Mouse (Mus musculus): ENCODE data around the gene Spon1. TPM values are rescaled to one million over a fixed set of nuclear protein-coding genes. Genes with fewer than 3 reads are reported as not detected.

Gene Spon1
- polyA plus RNA-seq, 1 experiment from 2014 or later = 72.9 TPM

GRCm38 (mm10) chr7:113965625-113966024, 199.8 kb downstream of the Spon1 start:
- Histone ChIP-seq H3K4me3 (no peak overlapping the region), H3K27ac (replicated peaks) (no peak overlapping the region), H3K9me3 (no peaks in the 10 kb centered on the region), H3K27me3 (replicated peaks) (no peaks in the 10 kb centered on the region), H3K9ac (no peak overlapping the region), H3K4me1 (peaks cover 25% of the 10 kb centered on the region; the same call in 1 of the 2 replicates), H3K36me3 (no peaks in the 10 kb centered on the region), H3K4me2 (no peak overlapping the region)
- ATAC-seq (ENCODE audit: extremely low read depth, insufficient number of reproducible peaks, low FRiP score, low TSS enrichment) = no peak
- WGBS = 78% methylated on average over 8 of the region's 8 CpGs

DNA sequence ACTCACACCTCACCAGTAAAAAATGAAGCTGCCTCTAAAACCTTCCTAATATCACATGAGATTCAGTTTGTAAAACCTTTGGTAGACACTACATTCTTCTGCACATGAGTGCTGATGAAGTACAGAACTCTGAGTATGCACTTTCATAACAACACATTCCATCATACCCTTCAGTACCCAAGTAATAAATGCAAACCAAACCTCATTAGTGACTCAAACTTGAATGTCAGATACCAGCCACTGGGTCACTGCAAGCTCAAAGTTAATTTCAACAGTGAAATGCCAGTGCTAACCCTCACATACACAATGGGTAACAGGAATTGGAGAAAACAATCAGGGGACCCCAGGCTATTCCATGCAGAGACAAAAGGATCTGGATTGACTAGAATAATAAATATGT, 203.4 kb downstream of the Spon1 start:
- Histone ChIP-seq H3K36me3 (peaks cover 10% of the 10 kb centered on the region), H3K9ac (no peak overlapping the region), H3K9me3 (peaks cover 10% of the 10 kb centered on the region; the same call in 1 of the 2 replicates), H3K27me3 (replicated peaks) (no peaks in the 10 kb centered on the region), H3K4me2 (no peak overlapping the region), H3K4me1 (peaks cover 3% of the 10 kb centered on the region; the same call in 1 of the 2 replicates), H3K4me3 (no peak overlapping the region), H3K27ac (replicated peaks) (no peak overlapping the region)
- no peak for ATAC-seq (ENCODE audit: extremely low read depth, insufficient number of reproducible peaks, low FRiP score, low TSS enrichment)

DNA sequence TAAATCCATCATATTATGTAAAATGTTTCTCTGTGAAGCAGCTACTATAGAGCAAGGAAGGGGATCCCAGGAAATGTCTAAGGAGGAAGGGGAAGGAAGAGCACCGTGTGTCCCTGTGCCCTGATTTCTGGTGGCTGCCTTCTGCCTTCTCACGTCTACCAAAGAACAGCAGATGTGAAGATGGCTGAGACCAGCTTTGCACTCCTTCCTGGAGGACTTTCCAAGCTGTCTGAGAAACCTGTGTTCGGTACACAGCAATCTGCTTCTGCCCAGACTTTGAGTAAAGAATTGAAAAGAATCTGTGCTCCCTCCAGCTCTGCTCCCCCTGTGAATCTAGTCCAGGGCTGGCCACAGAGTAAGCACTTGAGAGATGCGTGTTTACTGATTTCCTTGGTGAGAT, 206.7 kb downstream of the Spon1 start:
- no peak overlapping the region for H3K27ac ChIP-seq (replicated peaks)
- H3K36me3 ChIP-seq = peaks cover 10% of the 10 kb centered on the region
- H3K4me2 ChIP-seq = no peak overlapping the region
- H3K4me1 ChIP-seq = no peaks in the 10 kb centered on the region
- no peak overlapping the region for H3K4me3 ChIP-seq
- H3K9ac ChIP-seq = no peak overlapping the region
- H3K27me3 ChIP-seq (replicated peaks) = no peaks in the 10 kb centered on the region
- no peak for ATAC-seq (ENCODE audit: extremely low read depth, insufficient number of reproducible peaks, low FRiP score, low TSS enrichment)
- 82% methylated on average over 4 of the region's 4 CpGs for WGBS
- peaks cover 10% of the 10 kb centered on the region; the same call in 1 of the 2 replicates for H3K9me3 ChIP-seq

- Histone ChIP-seq H3K36me3 (peaks cover 5% of the 10 kb centered on the region), H3K27me3 (replicated peaks) (no peaks in the 10 kb centered on the region), H3K4me3 (no peak overlapping the region), H3K9ac (no peak overlapping the region), H3K4me1 (no peaks in the 10 kb centered on the region), H3K27ac (replicated peaks) (no peak overlapping the region), H3K9me3 (0 out of 2 replicates have a peak, but pooled peaks cover 4% of the 10 kb centered on the region), H3K4me2 (no peak overlapping the region)
- no peak for ATAC-seq (ENCODE audit: extremely low read depth, insufficient number of reproducible peaks, low FRiP score, low TSS enrichment)
- WGBS = 83% methylated on average over 10 of the region's 10 CpGs
Observed at GRCm38 (mm10) chr7:113986406-113987134, 220.8 kb downstream of the Spon1 start.

- ATAC-seq (ENCODE audit: extremely low read depth, insufficient number of reproducible peaks, low FRiP score, low TSS enrichment) = no peak
- Histone ChIP-seq H3K9ac (no peak overlapping the region), H3K4me1 (no peaks in the 10 kb centered on the region), H3K4me3 (no peak overlapping the region), H3K4me2 (no peak overlapping the region), H3K27ac (replicated peaks) (no peak overlapping the region), H3K36me3 (peaks cover 5% of the 10 kb centered on the region), H3K27me3 (replicated peaks) (no peaks in the 10 kb centered on the region), H3K9me3 (0 out of 2 replicates have a peak, but pooled peaks cover 4% of the 10 kb centered on the region)
Observed at GRCm38 (mm10) chr7:113988156-113988555, 222.4 kb downstream of the Spon1 start.

GRCm38 (mm10) chr7:113997675-113998354, 232.0 kb downstream of the Spon1 start:
- no peak overlapping the region for H3K4me3 ChIP-seq
- no peak; the same call in 1 of the 2 replicates for ATAC-seq (ENCODE audit: extremely low read depth, insufficient number of reproducible peaks, low FRiP score, low TSS enrichment)
- 72% methylated on average over 7 of the region's 7 CpGs for WGBS

DNA sequence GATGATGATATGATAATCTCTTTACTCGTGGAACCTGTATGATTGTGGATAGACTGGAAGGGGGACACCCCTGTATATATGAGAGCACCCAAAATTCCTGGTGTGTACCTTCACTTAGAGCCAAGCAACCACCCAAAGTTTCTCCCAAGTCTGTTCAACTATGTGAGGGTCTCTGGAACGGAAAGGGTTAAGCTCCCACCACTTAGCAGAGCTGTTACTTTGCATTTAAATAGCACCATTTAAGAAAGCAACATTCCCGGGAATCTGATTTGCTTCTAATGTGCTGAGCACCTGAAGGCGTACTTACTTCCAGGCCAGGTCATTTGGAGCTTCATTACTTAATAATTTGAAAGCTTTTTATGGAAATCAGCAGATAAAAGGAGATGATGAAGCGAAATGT, 238.4 kb downstream of the Spon1 start:
- Histone ChIP-seq H3K27ac (replicated peaks) (no peak overlapping the region), H3K4me2 (no peak overlapping the region), H3K9ac (no peak overlapping the region), H3K4me1 (peaks cover 11% of the 10 kb centered on the region; the same call in 1 of the 2 replicates), H3K36me3 (peaks cover 6% of the 10 kb centered on the region), H3K9me3 (no peaks in the 10 kb centered on the region), H3K4me3 (no peak overlapping the region), H3K27me3 (replicated peaks) (no peaks in the 10 kb centered on the region)
- ATAC-seq (ENCODE audit: extremely low read depth, insufficient number of reproducible peaks, low FRiP score, low TSS enrichment) = no peak
- whole genome bisulfite sequencing = 34% methylated on average over 5 of the region's 5 CpGs

More at GRCm38 (mm10) chr7:113997675-113998354, 232.0 kb downstream of the Spon1 start:
- H3K36me3 ChIP-seq = peaks cover 6% of the 10 kb centered on the region
- H3K9ac ChIP-seq = no peak overlapping the region
- no peak overlapping the region for H3K4me2 ChIP-seq
- 0 out of 2 replicates have a peak, but pooled peaks cover 2% of the 10 kb centered on the region for H3K4me1 ChIP-seq
- H3K27me3 ChIP-seq (replicated peaks) = no peaks in the 10 kb centered on the region
- no peak overlapping the region for H3K27ac ChIP-seq (replicated peaks)
- no peaks in the 10 kb centered on the region for H3K9me3 ChIP-seq

GRCm38 (mm10) chr7:114005499-114005898, 239.7 kb downstream of the Spon1 start:
- WGBS = 76% methylated on average over 5 of the region's 5 CpGs
- no peak overlapping the region for H3K27ac ChIP-seq (replicated peaks)
- no peak for ATAC-seq (ENCODE audit: extremely low read depth, insufficient number of reproducible peaks, low FRiP score, low TSS enrichment)

DNA sequence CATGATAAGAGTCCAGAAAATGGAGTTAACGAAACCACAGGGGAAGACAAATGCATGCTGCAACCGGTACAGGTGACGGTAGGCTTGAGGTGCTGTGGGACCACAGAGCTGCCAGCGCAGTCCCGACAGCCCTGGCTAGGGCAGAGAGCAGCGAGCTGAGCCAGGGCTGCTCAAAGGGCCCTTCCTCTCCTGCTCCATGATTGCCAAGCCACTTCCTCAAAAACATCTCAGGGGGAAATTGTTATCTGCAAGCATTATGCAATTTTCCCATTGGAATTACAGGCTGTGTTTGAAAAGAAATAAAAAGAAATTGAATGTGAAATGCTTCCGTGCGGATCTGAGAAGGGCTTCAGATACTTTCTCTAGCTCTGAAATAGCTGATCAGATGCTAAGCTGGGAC, 240.7 kb downstream of the Spon1 start:
- H3K4me2 ChIP-seq = no peak overlapping the region
- 52% methylated on average over 8 of the region's 8 CpGs for WGBS

More at GRCm38 (mm10) chr7:114005499-114005898, 239.7 kb downstream of the Spon1 start:
- H3K4me1 ChIP-seq = peaks cover 11% of the 10 kb centered on the region; the same call in 1 of the 2 replicates
- no peaks in the 10 kb centered on the region for H3K27me3 ChIP-seq (replicated peaks)
- H3K9ac ChIP-seq = no peak overlapping the region
- no peak overlapping the region for H3K4me3 ChIP-seq
- H3K4me2 ChIP-seq = no peak overlapping the region
- no peaks in the 10 kb centered on the region for H3K9me3 ChIP-seq
- H3K36me3 ChIP-seq = peaks cover 6% of the 10 kb centered on the region

DNA sequence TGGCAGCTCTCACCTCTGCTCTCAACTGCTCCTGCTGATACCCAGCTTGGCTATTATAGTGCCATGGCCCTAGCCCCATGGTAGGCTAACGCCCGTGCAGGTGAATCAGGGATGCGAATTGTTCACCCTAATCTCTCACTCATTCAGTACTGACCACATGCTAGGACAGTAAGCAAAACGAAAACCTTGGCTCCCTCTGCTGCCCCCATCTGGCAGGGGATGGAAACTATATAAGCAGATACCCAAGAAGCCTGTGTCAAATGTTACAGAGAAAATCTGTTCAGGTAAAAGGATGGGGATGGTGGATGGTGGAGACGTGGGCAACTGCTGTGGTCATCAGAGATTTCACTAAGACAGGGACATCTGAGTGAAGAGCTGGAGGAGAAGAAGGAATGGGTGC, 241.8 kb downstream of the Spon1 start:
- H3K4me3 ChIP-seq = no peak overlapping the region
- H3K36me3 ChIP-seq = no peaks in the 10 kb centered on the region
- no peaks in the 10 kb centered on the region for H3K27me3 ChIP-seq (replicated peaks)
- H3K9me3 ChIP-seq = no peaks in the 10 kb centered on the region
- ATAC-seq (ENCODE audit: extremely low read depth, insufficient number of reproducible peaks, low FRiP score, low TSS enrichment) = no peak
- peaks cover 11% of the 10 kb centered on the region; the same call in 1 of the 2 replicates for H3K4me1 ChIP-seq
- H3K27ac ChIP-seq (replicated peaks) = no peak overlapping the region
- WGBS = 72% methylated on average over 5 of the region's 5 CpGs
- no peak overlapping the region for H3K9ac ChIP-seq
- no peak overlapping the region for H3K4me2 ChIP-seq

More for the DNA sequence above, 240.7 kb downstream of the Spon1 start:
- H3K27me3 ChIP-seq (replicated peaks) = no peaks in the 10 kb centered on the region
- H3K9ac ChIP-seq = no peak overlapping the region
- H3K9me3 ChIP-seq = no peaks in the 10 kb centered on the region
- peaks cover 2% of the 10 kb centered on the region for H3K36me3 ChIP-seq
- ATAC-seq (ENCODE audit: extremely low read depth, insufficient number of reproducible peaks, low FRiP score, low TSS enrichment) = no peak
- no peak overlapping the region for H3K4me3 ChIP-seq
- H3K4me1 ChIP-seq = peaks cover 11% of the 10 kb centered on the region; the same call in 1 of the 2 replicates
- no peak overlapping the region for H3K27ac ChIP-seq (replicated peaks)

DNA sequence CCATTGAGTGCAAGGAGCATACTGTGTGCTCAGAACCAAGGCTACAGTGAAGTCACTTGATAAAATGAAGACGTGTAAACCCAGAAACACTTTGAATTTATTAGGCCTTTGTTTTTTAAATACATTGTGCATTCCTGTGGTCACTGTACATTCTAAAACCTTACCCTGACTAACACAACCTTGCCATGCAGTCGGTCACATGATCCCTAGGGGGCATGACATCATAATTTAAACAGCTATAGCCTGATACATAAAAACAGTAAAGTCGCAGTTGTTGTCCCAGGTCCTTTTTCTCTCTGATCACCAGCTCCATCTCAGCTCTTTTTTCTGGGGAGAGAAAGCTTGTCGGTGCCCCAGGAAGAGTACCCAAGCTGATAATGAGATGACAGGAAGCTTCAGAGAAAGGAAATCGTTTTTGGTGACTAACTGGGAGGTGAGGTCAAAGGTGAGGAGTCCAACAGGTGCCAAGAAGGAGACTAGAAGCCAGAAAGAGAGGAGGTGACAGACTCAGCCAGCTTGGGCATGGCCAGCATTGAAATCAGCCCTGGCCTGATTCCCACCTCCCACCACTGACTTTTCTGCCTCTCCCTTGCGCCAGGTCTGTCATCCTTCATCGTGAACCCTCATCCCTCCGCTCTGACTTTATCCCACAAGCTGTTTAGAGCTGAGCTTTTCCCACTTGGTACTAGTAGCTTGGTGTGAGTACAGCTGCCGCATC, 246.1 kb downstream of the Spon1 start:
- no peak overlapping the region for H3K9ac ChIP-seq
- H3K27ac ChIP-seq (replicated peaks) = no peak overlapping the region
- no peaks in the 10 kb centered on the region for H3K9me3 ChIP-seq
- no peak for ATAC-seq (ENCODE audit: extremely low read depth, insufficient number of reproducible peaks, low FRiP score, low TSS enrichment)
- no peaks in the 10 kb centered on the region for H3K27me3 ChIP-seq (replicated peaks)
- H3K4me3 ChIP-seq = no peak overlapping the region
- H3K4me1 ChIP-seq = peaks cover 15% of the 10 kb centered on the region
- no peaks in the 10 kb centered on the region for H3K36me3 ChIP-seq
- WGBS = 54% methylated on average over 9 of the region's 9 CpGs
- no peak overlapping the region for H3K4me2 ChIP-seq
